Mouse (Mus musculus) small intestine, adult 2 months (tissue): ENCODE measurements around the gene Tmprss11e.

Experiments used
- CTCF ChIP-seq: fragments of 200-500 bp; IDR thresholded peaks from 2 replicates; pipeline ENCODE4 v1.5.1; 2012; ENCODE audit warnings: low read depth, mild to moderate bottlenecking, control low read depth, inconsistent platforms, low read length, moderate library complexity, mixed read lengths; ENCODE audit not compliant: insufficient replicate concordance, insufficient read length; ENCODE audit errors: extremely low read depth
- POLR2A ChIP-seq: fragments of 200-500 bp; IDR thresholded peaks from 2 replicates; pipeline ENCODE4 v1.6.1; 2012; ENCODE audit warnings: low read depth, mild to moderate bottlenecking, control low read depth, inconsistent platforms, low read length, moderate library complexity

DNA sequence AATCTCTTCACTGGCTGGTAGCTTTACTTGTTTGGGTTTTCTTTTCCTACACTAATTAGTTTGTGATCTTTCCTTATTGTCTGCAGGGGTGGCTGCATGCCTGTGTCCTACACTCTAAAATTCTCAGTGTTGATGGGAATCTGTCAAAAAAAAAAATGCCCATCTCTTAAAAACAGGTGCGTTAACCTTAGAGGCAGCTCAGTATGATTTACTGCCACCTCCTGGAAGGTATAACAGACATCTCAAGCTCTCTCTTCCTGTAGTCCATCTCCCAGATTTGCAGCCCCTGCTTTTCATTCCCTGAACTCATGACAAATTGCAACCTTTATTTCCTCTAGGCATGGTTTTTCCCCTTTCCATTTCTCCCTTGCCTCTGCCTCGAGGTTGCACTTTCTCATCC, 44.3 kb upstream of the Tmprss11e start:
- TF ChIP-seq POLR2A (no peak), CTCF (no peak)
